Mouse (Mus musculus) CH12.LX (cell line): ENCODE measurements around the gene Acp2.

Source experiments
- BHLHE40 ChIP-seq: IDR thresholded peaks from 2 replicates; pipeline ENCODE4 v1.6.1; 2011; ENCODE audit warnings: mild to moderate bottlenecking, low read depth, low read length, improper control_type of control experiment
- CTCF ChIP-seq, 2 experiments: IDR thresholded peaks in 1 of 2; conservative IDR thresholded peaks in 1 of 2; 2 replicates each; pipeline ENCODE4 v1.5.1; 2011 to 2012; ENCODE audit warnings: low read depth in 2 of 2, low read length in 2 of 2, improper control_type of control experiment in 1 of 2, inconsistent platforms in 1 of 2, mild to moderate bottlenecking in 1 of 2, moderate library complexity in 1 of 2
- POLR2A ChIP-seq: IDR thresholded peaks from 2 replicates; pipeline ENCODE4 v1.6.1; 2011; ENCODE audit warnings: low read depth, mild to moderate bottlenecking, improper control_type of control experiment, low read length
- RAD21 ChIP-seq: IDR thresholded peaks from 2 replicates; pipeline ENCODE4 v1.6.1; 2011; ENCODE audit warnings: low read depth, mild to moderate bottlenecking, low read length, improper control_type of control experiment, moderate library complexity
- TCF12 ChIP-seq: IDR thresholded peaks from 2 replicates; pipeline ENCODE4 v1.6.1; 2014; ENCODE audit warnings: low read depth, mild to moderate bottlenecking, inconsistent platforms, low read length, improper control_type of control experiment
- ZKSCAN1 ChIP-seq: IDR thresholded peaks from 2 replicates; pipeline ENCODE4 v1.6.1; 2012; ENCODE audit warnings: low read depth, inconsistent platforms, low read length, improper control_type of control experiment, borderline replicate concordance
- ZNF384 ChIP-seq: IDR thresholded peaks from 2 replicates; pipeline ENCODE4 v1.6.1; 2012; ENCODE audit warnings: low read depth, low read length, improper control_type of control experiment, inconsistent platforms

- TF ChIP-seq POLR2A = no peak
- no peak for TF ChIP-seq CTCF (conservative IDR thresholded peaks at IDR 0.05 in 1 of 2, IDR thresholded peaks at IDR 0.05 in 1 of 2; ENCODE audit: low read depth in 2 of 2, low read length in 2 of 2)
- TF ChIP-seq BHLHE40 = no peak
- TF ChIP-seq ZNF384 = no peak
- TF ChIP-seq RAD21 = no peak
- no peak for TF ChIP-seq TCF12
- no peak for TF ChIP-seq ZKSCAN1
These were observed 45.7 kb downstream of the Acp2 start for GRCm38 (mm10) chr2:91248366-91248765.
